Mouse (Mus musculus): ENCODE data around the gene Osbpl3.

DNA sequence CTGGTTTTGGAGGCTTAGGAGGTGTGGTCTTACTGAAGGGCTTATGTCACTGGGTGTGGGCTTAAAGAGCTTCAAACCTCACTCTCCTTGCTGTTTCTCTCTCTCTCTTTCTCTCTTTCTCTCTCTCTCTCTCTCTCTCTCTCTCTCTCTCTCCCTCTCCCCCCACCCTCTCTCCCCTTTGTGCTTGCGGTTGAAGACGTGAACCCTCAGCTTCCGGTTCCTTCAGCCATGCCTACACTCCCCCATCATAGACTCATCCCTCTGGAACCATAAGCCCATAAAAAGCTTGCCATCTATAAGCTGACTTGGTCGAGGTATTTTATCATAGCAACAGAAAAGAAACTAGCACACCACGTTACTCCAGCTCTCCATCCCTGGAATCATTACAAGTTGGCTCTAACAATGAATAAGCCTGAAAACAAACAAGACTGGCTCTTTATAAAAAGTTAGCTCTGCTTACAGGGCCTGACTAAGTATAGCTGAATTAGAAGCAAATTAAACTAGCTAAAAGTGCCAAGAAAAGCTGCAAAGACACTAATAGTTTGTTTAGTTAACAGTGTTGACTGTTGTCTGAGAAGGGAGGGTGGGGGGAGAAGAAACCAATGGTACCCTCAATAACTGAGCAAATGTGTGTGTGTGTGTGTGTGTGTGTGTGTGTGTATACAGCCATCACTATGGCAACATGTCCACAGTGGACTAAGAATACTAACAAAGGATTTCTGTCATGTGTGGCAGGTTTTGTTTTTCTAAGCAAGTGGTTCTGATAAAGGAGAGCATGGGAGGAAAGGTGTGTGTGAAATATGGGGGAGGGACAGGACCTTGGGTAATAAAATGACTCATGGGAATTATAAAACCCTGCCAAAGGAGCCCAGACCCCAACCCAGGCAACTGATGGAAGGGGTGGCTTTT is 83.2 kb downstream of the Osbpl3 start:
- TF ChIP-seq CTCF (IDR thresholded peaks at IDR 0.05; ENCODE audit: low read depth) (no peak), EP300 (optimal IDR thresholded peaks at IDR 0.05) (no peak)

All from stomach, postnatal 0 days (tissue).